Mouse (Mus musculus) cerebellum, adult (tissue): ENCODE data around the gene Olfr1098.

ENCODE experiments used
- ATAC-seq: cut with Nextera tagmentation; 2 replicates; pipeline ENCODE4 v1.9.2; 2017; ENCODE audit warnings: mild to moderate bottlenecking, moderate library complexity, mixed read lengths; ENCODE audit not compliant: insufficient number of reproducible peaks, low FRiP score, low TSS enrichment

The Olfr1098 gene

GRCm38 (mm10) chr2:86924445-86924844 lies at the start of gene Olfr1098:
TSS of gene Olfr1098 (minus strand) at chr2:86924545.
- no peak for ATAC-seq

GRCm38 (mm10) chr2:86960593-86960992 lies 36.2 kb upstream of the Olfr1098 start, which contains the start of gene Olfr1099:
TSS of gene Olfr1099 (minus strand) at chr2:86960693.
- ATAC-seq = no peak

- ATAC-seq = no peak
Measured at GRCm38 (mm10) chr2:86926557-86926956, 2.2 kb upstream of the Olfr1098 start.

GRCm38 (mm10) chr2:86905647-86906046 lies 18.7 kb downstream of the Olfr1098 start:
- no peak for ATAC-seq

- no peak for ATAC-seq
Measured at GRCm38 (mm10) chr2:86892116-86892515, 32.2 kb downstream of the Olfr1098 start, which contains the start of gene Olfr1097. TSS of gene Olfr1097 (minus strand) at chr2:86892216.

- no peak for ATAC-seq
Measured at GRCm38 (mm10) chr2:86874702-86875101, 49.6 kb downstream of the Olfr1098 start, which contains the start of gene Gm13723. TSS of gene Gm13723 (minus strand) at chr2:86874802.
